Mouse (Mus musculus) hindbrain, embryonic 10.5 days (tissue): ENCODE data around the gene Mrpl30. TPM values are rescaled to one million over a fixed set of nuclear protein-coding genes. Genes with fewer than 3 reads are reported as not detected.

Experiments used
- DNase-seq: peaks from one replicate; pipeline ENCODE4 v3.0.0-alpha.2; 2017; ENCODE audit warnings: low spot score
- H3K27ac ChIP-seq: fragments of 300-500 bp; sonication (generic); 2 replicates; pipeline ENCODE4 v1.5.1; 2016; ENCODE audit warnings: mild to moderate bottlenecking, moderate library complexity
- H3K27me3 ChIP-seq: fragments of 300-500 bp; sonication (generic); 2 replicates; pipeline ENCODE4 v1.6.1; 2016; ENCODE audit warnings: mild to moderate bottlenecking; ENCODE audit not compliant: poor library complexity, insufficient read depth, severe bottlenecking
- H3K36me3 ChIP-seq: fragments of 300-500 bp; sonication (generic); 2 replicates; pipeline ENCODE4 v1.6.1; 2016; ENCODE audit warnings: mild to moderate bottlenecking, moderate library complexity
- H3K4me1 ChIP-seq: fragments of 300-500 bp; sonication (generic); replicated peaks from 2 replicates; pipeline ENCODE4 v1.6.1; 2016; ENCODE audit warnings: mild to moderate bottlenecking
- H3K4me3 ChIP-seq: fragments of 300-500 bp; sonication (generic); 2 replicates; pipeline ENCODE4 v1.5.1; 2016; ENCODE audit warnings: mild to moderate bottlenecking, moderate library complexity
- H3K9me3 ChIP-seq: fragments of 300-500 bp; sonication (generic); 2 replicates; pipeline ENCODE4 v1.6.1; 2016; ENCODE audit warnings: mild to moderate bottlenecking, moderate library complexity
- WGBS: fragments of 180-500 bp; shearing (Covaris S2); methylation state at CpG from one replicate; pipeline ENCODE4 v1.1.7; 2016; 5-methylcytosine and 5-hydroxymethylcytosine counted together
- polyA plus RNA-seq: library from polyadenylated mRNA; unstranded; fragments of >200 nt; fragmentation: Nextera tagmentation; extraction: Ambion mirVana; gene quantifications from 2 replicates; pipeline ENCODE4 v1.2.1, GENCODE M21; 2016

Mrpl30 gene
- polyA plus RNA-seq, 1 experiment from 2014 or later, result 244 TPM

GRCm38 (mm10) chr1:37872131-37873067 lies 17.9 kb upstream of the Mrpl30 start:
- H3K36me3 ChIP-seq, result peaks cover 29% of the 10 kb centered on the region
- WGBS, result 6% methylated on average over 33 of the region's 33 CpGs
- DNase-seq, result peak; percentile 73
- peaks cover 15% of the 10 kb centered on the region for H3K4me1 ChIP-seq
- peaks cover 6% of the 10 kb centered on the region; the same call in 1 of the 2 replicates for H3K27me3 ChIP-seq
- H3K9me3 ChIP-seq, result peaks cover 12% of the 10 kb centered on the region; the same call in 1 of the 2 replicates
- peak overlapping the region; percentile 84 for H3K27ac ChIP-seq
- peak overlapping the region; percentile 67 for H3K4me3 ChIP-seq

- H3K4me1 ChIP-seq, result peaks cover 15% of the 10 kb centered on the region
- DNase-seq, result no peak
- peaks cover 12% of the 10 kb centered on the region; the same call in 1 of the 2 replicates for H3K9me3 ChIP-seq
- peak overlapping the region; percentile 67 for H3K4me3 ChIP-seq
- peaks cover 6% of the 10 kb centered on the region; the same call in 1 of the 2 replicates for H3K27me3 ChIP-seq
- no peak overlapping the region for H3K27ac ChIP-seq
- WGBS, result 93% methylated on average over 4 of the region's 4 CpGs
- H3K36me3 ChIP-seq, result peaks cover 36% of the 10 kb centered on the region
These were observed 17.1 kb upstream of the Mrpl30 start for GRCm38 (mm10) chr1:37873157-37873556.

GRCm38 (mm10) chr1:37877736-37878460 lies 12.4 kb upstream of the Mrpl30 start:
- DNase-seq, result no peak
- no peak overlapping the region for H3K27ac ChIP-seq
- WGBS, result 94% methylated on average over 13 of the region's 13 CpGs
- H3K4me1 ChIP-seq, result peaks cover 4% of the 10 kb centered on the region; the same call in 1 of the 2 replicates
- H3K4me3 ChIP-seq, result no peak overlapping the region
- H3K9me3 ChIP-seq, result peaks cover 12% of the 10 kb centered on the region; the same call in 1 of the 2 replicates
- peaks cover 78% of the 10 kb centered on the region for H3K36me3 ChIP-seq
- H3K27me3 ChIP-seq, result no peaks in the 10 kb centered on the region

GRCm38 (mm10) chr1:37883411-37883810 lies 6.9 kb upstream of the Mrpl30 start:
- Histone ChIP-seq H3K9me3 (no peaks in the 10 kb centered on the region), H3K27ac (no peak overlapping the region), H3K27me3 (no peaks in the 10 kb centered on the region), H3K4me1 (no peaks in the 10 kb centered on the region), H3K36me3 (peaks cover 61% of the 10 kb centered on the region), H3K4me3 (no peak overlapping the region)
- WGBS, result 92% methylated on average over 4 of the region's 4 CpGs
- no peak for DNase-seq

GRCm38 (mm10) chr1:37884451-37884850 lies 5.8 kb upstream of the Mrpl30 start:
- Histone ChIP-seq H3K4me3 (no peak overlapping the region), H3K36me3 (peaks cover 51% of the 10 kb centered on the region), H3K9me3 (no peaks in the 10 kb centered on the region), H3K4me1 (peaks cover 5% of the 10 kb centered on the region), H3K27me3 (no peaks in the 10 kb centered on the region), H3K27ac (no peak overlapping the region)
- WGBS, result 76% methylated on average over 4 of the region's 4 CpGs
- DNase-seq, result no peak

GRCm38 (mm10) chr1:37889206-37889605 lies 1.1 kb upstream of the Mrpl30 start:
- DNase-seq, result no peak
- Histone ChIP-seq H3K27me3 (no peaks in the 10 kb centered on the region), H3K27ac (no peak overlapping the region), H3K36me3 (peaks cover 15% of the 10 kb centered on the region), H3K9me3 (no peaks in the 10 kb centered on the region), H3K4me1 (peaks cover 21% of the 10 kb centered on the region), H3K4me3 (peak overlapping the region; percentile 75)
- WGBS, result 81% methylated on average over 7 of the region's 7 CpGs

- 80% methylated on average over 3 of the region's 3 CpGs for WGBS
- Histone ChIP-seq H3K27me3 (no peaks in the 10 kb centered on the region), H3K36me3 (peaks cover 28% of the 10 kb centered on the region), H3K27ac (no peak overlapping the region), H3K4me1 (peaks cover 21% of the 10 kb centered on the region), H3K9me3 (no peaks in the 10 kb centered on the region), H3K4me3 (peak overlapping the region; percentile 75)
- DNase-seq, result no peak
These were observed 1.1 kb downstream of the Mrpl30 start for GRCm38 (mm10) chr1:37891400-37891799.

GRCm38 (mm10) chr1:37894606-37895005 lies 4.3 kb downstream of the Mrpl30 start:
- H3K27ac ChIP-seq, result no peak overlapping the region
- H3K27me3 ChIP-seq, result no peaks in the 10 kb centered on the region
- DNase-seq, result no peak
- no peak overlapping the region for H3K4me3 ChIP-seq
- no peaks in the 10 kb centered on the region for H3K9me3 ChIP-seq
- H3K4me1 ChIP-seq, result peaks cover 14% of the 10 kb centered on the region
- peaks cover 60% of the 10 kb centered on the region for H3K36me3 ChIP-seq

- H3K27ac ChIP-seq, result no peak overlapping the region
- 86% methylated on average over 4 of the region's 4 CpGs for WGBS
- H3K27me3 ChIP-seq, result no peaks in the 10 kb centered on the region
- H3K4me1 ChIP-seq, result no peaks in the 10 kb centered on the region
- H3K9me3 ChIP-seq, result no peaks in the 10 kb centered on the region
- no peak for DNase-seq
- H3K4me3 ChIP-seq, result no peak overlapping the region
- peaks cover 59% of the 10 kb centered on the region for H3K36me3 ChIP-seq
These were observed 9.5 kb downstream of the Mrpl30 start for GRCm38 (mm10) chr1:37899816-37900215.

- H3K27me3 ChIP-seq, result no peaks in the 10 kb centered on the region
- no peak overlapping the region for H3K27ac ChIP-seq
- no peaks in the 10 kb centered on the region for H3K9me3 ChIP-seq
- H3K4me3 ChIP-seq, result no peak overlapping the region
- 54% methylated on average over 6 of the region's 6 CpGs for WGBS
- H3K36me3 ChIP-seq, result peaks cover 55% of the 10 kb centered on the region
- no peak for DNase-seq
- no peaks in the 10 kb centered on the region for H3K4me1 ChIP-seq
These were observed 10.0 kb downstream of the Mrpl30 start for GRCm38 (mm10) chr1:37900288-37900687.

GRCm38 (mm10) chr1:37903178-37903577 lies 12.9 kb downstream of the Mrpl30 start:
- peaks cover 26% of the 10 kb centered on the region for H3K36me3 ChIP-seq
- DNase-seq, result peak; percentile 21
- H3K27ac ChIP-seq, result no peak overlapping the region
- no peaks in the 10 kb centered on the region for H3K4me1 ChIP-seq
- no peaks in the 10 kb centered on the region for H3K27me3 ChIP-seq
- H3K4me3 ChIP-seq, result no peak overlapping the region
- WGBS, result 38% methylated on average over 6 of the region's 6 CpGs
- no peaks in the 10 kb centered on the region for H3K9me3 ChIP-seq

- no peaks in the 10 kb centered on the region for H3K36me3 ChIP-seq
- H3K27me3 ChIP-seq, result no peaks in the 10 kb centered on the region
- WGBS, result 85% methylated on average over 2 of the region's 2 CpGs
- no peak overlapping the region for H3K4me3 ChIP-seq
- no peaks in the 10 kb centered on the region for H3K9me3 ChIP-seq
- no peaks in the 10 kb centered on the region for H3K4me1 ChIP-seq
- DNase-seq, result no peak
- no peak overlapping the region for H3K27ac ChIP-seq
These were observed 22.5 kb downstream of the Mrpl30 start for GRCm38 (mm10) chr1:37912751-37913150.

GRCm38 (mm10) chr1:37916393-37916792 lies 26.1 kb downstream of the Mrpl30 start, which contains the start of gene Lyg2:
Lyg2 (minus strand) TSS chr1:37916493.
- Histone ChIP-seq H3K27me3 (no peaks in the 10 kb centered on the region), H3K27ac (no peak within 1 kb of the TSS)
- WGBS, result 78% methylated on average over 5 of the region's 5 CpGs

More at GRCm38 (mm10) chr1:37916393-37916792, 26.1 kb downstream of the Mrpl30 start, which contains the start of gene Lyg2:
- no peak for DNase-seq
- Histone ChIP-seq H3K9me3 (no peaks in the 10 kb centered on the region), H3K4me3 (no peak within 1 kb of the TSS), H3K4me1 (no peaks in the 10 kb centered on the region), H3K36me3 (no peaks in the 10 kb centered on the region)
